Mouse (Mus musculus): ENCODE measurements at regions not wholly inside any gene's neighbourhood (a gene's known extent, or its start where the extent isn't known, plus 50 kb on each side); places are given as distances from the start of the nearest gene placed in this dataset.

DNA sequence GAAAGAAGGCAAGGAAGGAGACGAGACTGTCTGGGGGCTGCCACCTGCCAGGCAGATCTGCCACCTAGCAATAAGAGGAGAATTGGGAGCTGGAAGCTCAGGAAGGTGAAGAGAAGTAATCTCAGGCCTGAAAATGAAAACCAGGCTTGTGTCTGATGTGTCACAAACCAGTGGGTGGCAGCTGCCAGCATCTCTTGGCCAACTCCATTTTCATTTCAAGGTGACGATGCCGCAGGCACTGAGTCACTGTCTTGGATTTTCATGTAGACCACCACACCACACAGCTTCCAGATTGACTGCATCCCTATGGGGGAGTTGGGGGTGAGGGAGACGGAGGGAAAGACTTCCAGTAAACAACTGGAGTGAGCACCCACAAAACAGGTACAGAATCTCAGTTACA lies 1491.9 kb upstream of the Gm6569 start:
- Histone ChIP-seq H3K27me3 (ENCODE audit: control insufficient read depth, insufficient read depth, low read length) (no peaks in the 10 kb centered on the region), H3K4me1 (ENCODE audit: control insufficient read depth, insufficient read depth, low read length) (no peaks in the 10 kb centered on the region), H3K4me3 (no peak overlapping the region), H3K36me3 (ENCODE audit: control insufficient read depth, insufficient read depth, low read length) (no peaks in the 10 kb centered on the region), H3K27ac (no peak overlapping the region), H3K79me2 (replicated peaks; ENCODE audit: control insufficient read depth, insufficient read depth, low read length) (no peaks in the 10 kb centered on the region), H3K9ac (ENCODE audit: low read depth, low read length) (no peak overlapping the region)
- DNase-seq = no peak
- TF ChIP-seq CTCF (IDR thresholded peaks at IDR 0.05) (no peak), EP300 (IDR thresholded peaks at IDR 0.05; ENCODE audit: insufficient read depth, low read depth, low read length) (no peak), POLR2A (IDR thresholded peaks at IDR 0.05; ENCODE audit: insufficient read depth, low read depth, low read length) (no peak)
- intact Hi-C loops (cut with DNase I) = no loop called here
- 69% methylated on average over 4 of the region's 4 CpGs for WGBS

DNA sequence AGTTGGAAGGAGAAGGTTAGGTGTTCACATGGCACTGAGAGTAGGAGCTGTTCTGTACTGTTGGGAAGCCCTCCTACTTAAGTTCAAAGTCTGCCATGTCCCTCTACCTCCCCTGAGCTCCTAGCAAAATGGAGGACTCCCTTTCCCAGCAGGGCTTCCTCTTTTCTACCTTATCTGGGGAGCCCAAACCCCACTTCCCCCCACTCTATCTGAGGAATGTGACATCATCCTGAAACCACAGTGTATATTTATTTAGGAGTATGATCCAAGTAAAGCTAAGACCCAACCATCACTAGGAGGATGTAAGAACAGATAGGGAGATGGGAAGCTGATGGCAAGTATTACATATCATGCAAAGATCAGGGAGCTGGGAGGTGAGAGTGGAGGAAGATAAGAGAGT lies 1490.6 kb upstream of the Gm6569 start:
- TF ChIP-seq POLR2A (IDR thresholded peaks at IDR 0.05; ENCODE audit: insufficient read depth, low read depth, low read length) = no peak
- no peak for TF ChIP-seq CTCF (IDR thresholded peaks at IDR 0.05)
- no peak for TF ChIP-seq EP300 (IDR thresholded peaks at IDR 0.05; ENCODE audit: insufficient read depth, low read depth, low read length)
- Histone ChIP-seq H3K9ac (ENCODE audit: low read depth, low read length) (no peak overlapping the region), H3K79me2 (replicated peaks; ENCODE audit: control insufficient read depth, insufficient read depth, low read length) (no peaks in the 10 kb centered on the region), H3K4me1 (ENCODE audit: control insufficient read depth, insufficient read depth, low read length) (no peaks in the 10 kb centered on the region), H3K36me3 (ENCODE audit: control insufficient read depth, insufficient read depth, low read length) (no peaks in the 10 kb centered on the region), H3K27ac (no peak overlapping the region), H3K27me3 (ENCODE audit: control insufficient read depth, insufficient read depth, low read length) (no peaks in the 10 kb centered on the region), H3K4me3 (no peak overlapping the region)
- DNase-seq = no peak
- intact Hi-C loops (cut with DNase I) = no loop called here

DNA sequence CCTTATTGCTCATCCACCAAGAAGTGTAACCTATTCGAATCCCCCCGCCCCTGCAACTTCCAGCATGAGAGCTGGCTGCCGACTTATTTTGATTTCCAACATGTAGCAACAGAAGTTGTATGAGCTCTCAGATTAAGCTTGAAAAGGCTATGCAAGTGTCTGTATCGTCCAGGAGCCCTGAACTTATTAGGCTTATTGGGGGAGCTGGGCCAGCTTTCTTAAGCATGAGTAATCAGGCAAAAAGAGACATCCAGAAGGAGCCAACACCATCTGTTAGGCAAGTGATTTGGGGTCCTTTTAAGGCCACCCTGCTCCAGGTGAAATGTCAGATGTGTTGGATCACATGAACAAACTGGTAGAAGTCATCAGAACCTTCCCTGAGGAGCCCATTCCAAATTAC lies 1481.0 kb upstream of the Gm6569 start:
- DNase-seq = no peak
- H3K27me3 ChIP-seq (ENCODE audit: control insufficient read depth, insufficient read depth, low read length) = no peaks in the 10 kb centered on the region
- H3K4me1 ChIP-seq (ENCODE audit: control insufficient read depth, insufficient read depth, low read length) = no peaks in the 10 kb centered on the region
- H3K4me3 ChIP-seq = no peak overlapping the region
- no peak for TF ChIP-seq EP300 (IDR thresholded peaks at IDR 0.05; ENCODE audit: insufficient read depth, low read depth, low read length)
- no peak for TF ChIP-seq POLR2A (IDR thresholded peaks at IDR 0.05; ENCODE audit: insufficient read depth, low read depth, low read length)
- TF ChIP-seq CTCF (IDR thresholded peaks at IDR 0.05) = no peak
- no peak overlapping the region for H3K27ac ChIP-seq
- H3K9ac ChIP-seq (ENCODE audit: low read depth, low read length) = no peak overlapping the region
- no peaks in the 10 kb centered on the region for H3K36me3 ChIP-seq (ENCODE audit: control insufficient read depth, insufficient read depth, low read length)
- intact Hi-C loops (cut with DNase I) = no loop called here
- no peaks in the 10 kb centered on the region for H3K79me2 ChIP-seq (replicated peaks; ENCODE audit: control insufficient read depth, insufficient read depth, low read length)
- WGBS = 63% methylated on average over 4 of the region's 4 CpGs

DNA sequence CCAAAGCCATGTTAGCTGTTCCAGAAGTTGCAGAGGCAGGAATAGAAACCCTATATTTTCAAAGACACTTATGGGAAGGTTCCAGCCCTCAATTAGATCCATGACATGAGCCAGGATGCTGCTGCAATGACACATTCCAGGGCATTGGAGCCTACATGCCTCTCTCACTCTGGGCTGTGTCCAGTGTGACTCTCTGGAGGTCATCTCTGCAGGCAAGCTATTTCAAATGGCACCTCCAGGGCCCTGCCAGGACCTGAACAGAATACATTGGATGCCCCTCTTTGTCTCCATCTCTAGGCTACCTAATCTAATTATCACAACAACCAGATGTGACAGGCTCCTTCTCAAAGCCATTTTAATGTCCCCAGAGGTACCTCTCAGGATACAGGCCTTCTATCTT lies 1478.7 kb upstream of the Gm6569 start:
- H3K27me3 ChIP-seq (ENCODE audit: control insufficient read depth, insufficient read depth, low read length) = no peaks in the 10 kb centered on the region
- DNase-seq = no peak
- intact Hi-C loops (cut with DNase I) = no loop called here
- no peak overlapping the region for H3K4me3 ChIP-seq
- no peak overlapping the region for H3K9ac ChIP-seq (ENCODE audit: low read depth, low read length)
- TF ChIP-seq EP300 (IDR thresholded peaks at IDR 0.05; ENCODE audit: insufficient read depth, low read depth, low read length) = no peak
- TF ChIP-seq CTCF (IDR thresholded peaks at IDR 0.05) = no peak
- no peak for TF ChIP-seq POLR2A (IDR thresholded peaks at IDR 0.05; ENCODE audit: insufficient read depth, low read depth, low read length)
- no peaks in the 10 kb centered on the region for H3K36me3 ChIP-seq (ENCODE audit: control insufficient read depth, insufficient read depth, low read length)
- no peak overlapping the region for H3K27ac ChIP-seq
- H3K4me1 ChIP-seq (ENCODE audit: control insufficient read depth, insufficient read depth, low read length) = no peaks in the 10 kb centered on the region
- H3K79me2 ChIP-seq (replicated peaks; ENCODE audit: control insufficient read depth, insufficient read depth, low read length) = no peaks in the 10 kb centered on the region

DNA sequence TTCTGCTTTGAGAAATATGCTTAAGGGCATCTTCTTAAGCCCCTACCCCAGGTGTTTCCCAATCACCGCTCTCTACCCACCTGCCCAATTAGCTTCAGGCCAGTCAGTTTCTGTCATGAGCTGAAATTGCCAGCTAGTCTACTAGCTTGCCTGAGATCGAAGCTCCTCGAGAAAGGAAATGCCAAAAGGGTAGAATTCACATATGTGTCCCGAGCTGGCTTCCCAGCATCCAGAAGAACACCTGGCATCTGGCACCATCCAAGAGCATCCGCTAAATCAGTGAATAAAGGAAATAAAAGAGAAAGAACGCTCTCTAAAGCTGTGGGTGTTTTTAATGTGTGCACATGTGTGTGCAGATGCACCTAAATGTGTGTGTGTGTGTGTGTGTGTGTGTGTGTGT lies 1474.7 kb upstream of the Gm6569 start:
- no peak overlapping the region for H3K27ac ChIP-seq
- no peak for DNase-seq
- H3K36me3 ChIP-seq (ENCODE audit: control insufficient read depth, insufficient read depth, low read length) = no peaks in the 10 kb centered on the region
- 77% methylated on average over 6 of the region's 6 CpGs for WGBS
- no peaks in the 10 kb centered on the region for H3K79me2 ChIP-seq (replicated peaks; ENCODE audit: control insufficient read depth, insufficient read depth, low read length)
- H3K27me3 ChIP-seq (ENCODE audit: control insufficient read depth, insufficient read depth, low read length) = no peaks in the 10 kb centered on the region
- no peak overlapping the region for H3K9ac ChIP-seq (ENCODE audit: low read depth, low read length)
- H3K4me1 ChIP-seq (ENCODE audit: control insufficient read depth, insufficient read depth, low read length) = no peaks in the 10 kb centered on the region
- intact Hi-C loops (cut with DNase I) = no loop called here
- TF ChIP-seq POLR2A (IDR thresholded peaks at IDR 0.05; ENCODE audit: insufficient read depth, low read depth, low read length) = no peak
- TF ChIP-seq CTCF (IDR thresholded peaks at IDR 0.05) = no peak
- TF ChIP-seq EP300 (IDR thresholded peaks at IDR 0.05; ENCODE audit: insufficient read depth, low read depth, low read length) = no peak
- H3K4me3 ChIP-seq = no peak overlapping the region

DNA sequence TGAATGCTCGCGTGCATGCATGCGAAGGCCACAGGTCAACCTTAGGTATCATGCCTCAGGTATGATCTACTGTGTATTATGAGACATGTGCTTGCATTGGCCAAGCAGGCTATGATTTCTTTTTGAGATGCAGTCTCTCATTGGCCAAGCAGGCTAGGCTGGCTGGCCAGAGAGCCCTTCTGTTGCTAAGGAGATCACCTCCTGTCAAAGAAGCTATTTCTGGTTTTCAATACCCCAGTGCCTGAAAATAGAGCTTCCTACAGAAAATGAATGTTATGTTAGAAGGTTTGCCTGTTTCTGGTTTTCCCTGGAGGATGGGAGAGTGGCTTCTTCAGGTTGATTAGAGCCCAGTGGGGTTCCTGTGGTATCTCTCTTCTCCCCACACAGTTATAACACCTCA lies 1474.3 kb upstream of the Gm6569 start:
- Histone ChIP-seq H3K4me1 (ENCODE audit: control insufficient read depth, insufficient read depth, low read length) (no peaks in the 10 kb centered on the region), H3K4me3 (no peak overlapping the region), H3K27ac (no peak overlapping the region), H3K9ac (ENCODE audit: low read depth, low read length) (no peak overlapping the region), H3K27me3 (ENCODE audit: control insufficient read depth, insufficient read depth, low read length) (no peaks in the 10 kb centered on the region), H3K79me2 (replicated peaks; ENCODE audit: control insufficient read depth, insufficient read depth, low read length) (no peaks in the 10 kb centered on the region), H3K36me3 (ENCODE audit: control insufficient read depth, insufficient read depth, low read length) (no peaks in the 10 kb centered on the region)
- 84% methylated on average over 3 of the region's 3 CpGs for WGBS
- no peak for DNase-seq
- TF ChIP-seq EP300 (IDR thresholded peaks at IDR 0.05; ENCODE audit: insufficient read depth, low read depth, low read length) (no peak), CTCF (IDR thresholded peaks at IDR 0.05) (no peak), POLR2A (IDR thresholded peaks at IDR 0.05; ENCODE audit: insufficient read depth, low read depth, low read length) (no peak)
- intact Hi-C loops (cut with DNase I) = no loop called here

Data from heart, adult 2 months (tissue).